Mouse (Mus musculus): ENCODE results near the gene Olfr430. TPM values are rescaled to one million over a fixed set of nuclear protein-coding genes. Genes with fewer than 3 reads are reported as not detected.
"Not testable (repeated sequence)": the region's sequence is repeated elsewhere in the genome, so short reads cannot be mapped to it uniquely, and the experiment has no call there.

The Olfr430 gene
- not detected for total RNA-seq (2022)

DNA sequence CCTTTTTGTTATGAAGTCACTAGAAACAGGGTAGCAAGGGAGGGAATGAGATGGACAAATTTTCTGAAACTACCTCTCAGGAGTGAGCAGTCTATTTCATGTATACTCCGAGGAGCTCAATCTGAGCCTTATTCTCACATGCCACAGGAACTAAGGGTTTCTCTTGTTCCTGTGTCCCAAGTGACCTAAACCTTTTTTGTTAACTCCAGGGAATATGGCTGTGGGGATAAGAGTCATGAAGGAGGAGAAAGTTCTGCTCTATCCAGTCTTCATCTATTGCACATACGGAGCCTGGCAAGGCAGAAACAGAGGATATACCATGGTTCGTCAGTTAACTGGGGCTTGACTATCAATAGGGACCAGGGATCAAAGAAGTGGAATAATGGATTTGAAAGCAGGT is at the start of gene Olfr430:
TSS of gene Olfr430 (plus strand) at position 301 of the 400 bp plus-strand sequence.
- no peak for DNase-seq (ENCODE audit: low spot score in 2 of 2)

GRCm38 (mm10) chr1:174031698-174032097 is 34.7 kb upstream of the Olfr430 start, which contains the start of gene Ifi205:
Gene Ifi205, minus strand, starts transcription at chr1:174031810.
- DNase-seq (ENCODE audit: low spot score in 2 of 2) = no peak

DNA sequence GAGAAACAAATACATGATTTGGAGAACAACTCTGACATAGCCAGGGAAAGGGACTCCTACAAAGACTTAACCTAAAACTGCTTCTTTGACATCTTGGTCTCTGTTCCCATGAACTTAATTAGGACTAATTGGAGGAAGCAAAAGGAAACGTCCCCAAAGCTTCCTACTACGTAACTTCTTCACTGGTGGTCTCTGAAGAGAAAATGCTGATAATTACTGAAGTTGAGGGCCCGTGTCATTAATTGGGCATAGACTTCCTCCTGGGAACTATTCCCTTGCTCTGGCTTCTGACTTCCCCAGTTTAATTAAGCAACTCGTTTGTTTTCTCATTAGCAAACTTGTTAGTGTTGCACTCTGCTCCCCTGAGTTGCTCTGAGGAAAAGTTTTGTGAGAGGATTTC is 30.6 kb upstream of the Olfr430 start:
- no peak for DNase-seq (ENCODE audit: low spot score in 2 of 2)

DNA sequence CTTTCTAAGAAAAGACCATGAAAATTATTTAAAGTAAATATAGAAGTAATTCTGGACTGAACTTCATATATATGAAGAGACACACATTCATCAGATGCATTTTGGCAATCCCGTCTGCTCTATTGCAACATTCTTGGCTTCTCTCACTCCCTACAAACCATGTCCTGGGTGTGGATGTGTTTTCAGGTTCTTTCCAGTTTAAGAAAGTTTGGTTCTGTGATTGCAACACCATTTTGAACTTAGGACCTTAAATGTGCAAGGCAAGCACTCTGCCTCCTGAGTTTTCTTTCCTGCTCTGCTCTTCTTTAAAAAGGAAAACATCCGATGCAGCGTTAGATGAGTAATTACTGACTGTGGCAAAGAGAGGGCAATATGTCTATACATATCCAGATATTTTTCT is 27.9 kb upstream of the Olfr430 start:
- DNase-seq (ENCODE audit: low spot score in 2 of 2) = no peak

DNA sequence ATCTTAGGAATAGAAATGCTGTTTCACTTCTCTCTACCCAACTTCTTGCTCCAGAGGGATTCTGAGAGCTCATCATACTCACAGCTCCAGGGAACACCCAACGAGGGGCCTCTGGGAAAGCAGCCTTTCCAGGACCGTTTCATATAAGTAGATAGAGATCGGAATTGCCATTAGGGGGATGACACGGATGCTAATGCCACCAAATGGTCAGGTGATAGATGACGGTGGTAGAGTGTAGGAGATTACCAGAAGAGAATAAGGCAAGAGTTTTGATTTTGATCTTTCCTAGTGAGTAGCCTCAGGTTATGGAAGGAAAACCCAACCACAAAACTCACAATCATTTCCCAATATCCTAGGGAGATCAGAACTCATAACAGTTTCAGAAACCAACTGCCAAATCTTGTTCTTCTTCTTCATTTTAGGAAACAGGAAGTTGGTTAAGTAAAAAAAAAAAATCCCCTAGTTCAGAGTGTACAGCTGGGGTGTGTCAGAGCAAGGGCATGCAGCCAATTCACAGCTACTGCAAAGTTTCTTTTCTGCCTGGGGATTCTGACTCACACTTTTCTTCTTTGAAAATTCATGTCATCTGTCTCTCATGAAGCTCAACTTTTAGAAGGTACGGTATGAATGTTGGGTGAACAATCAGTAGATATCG is 25.8 kb upstream of the Olfr430 start, which contains the start of gene Olfr433:
TSS of gene Olfr433 (plus strand) at position 183 of the 655 bp plus-strand sequence.
- DNase-seq (ENCODE audit: low spot score in 2 of 2) = no peak

- not testable (repeated sequence) for DNase-seq (ENCODE audit: low spot score in 2 of 2)
Measured at GRCm38 (mm10) chr1:174042091-174042884, 24.1 kb upstream of the Olfr430 start.

- no peak for DNase-seq (ENCODE audit: low spot score in 2 of 2)
Measured at GRCm38 (mm10) chr1:174044431-174044830, 22.0 kb upstream of the Olfr430 start.

- DNase-seq (ENCODE audit: low spot score in 2 of 2) = not testable (repeated sequence)
Measured at GRCm38 (mm10) chr1:174048227-174048626, 18.2 kb upstream of the Olfr430 start.

- DNase-seq (ENCODE audit: low spot score in 2 of 2) = no peak
Measured at GRCm38 (mm10) chr1:174048893-174049292, 17.5 kb upstream of the Olfr430 start, which contains the start of gene Olfr432. Gene Olfr432, plus strand, starts transcription at chr1:174049205.

DNA sequence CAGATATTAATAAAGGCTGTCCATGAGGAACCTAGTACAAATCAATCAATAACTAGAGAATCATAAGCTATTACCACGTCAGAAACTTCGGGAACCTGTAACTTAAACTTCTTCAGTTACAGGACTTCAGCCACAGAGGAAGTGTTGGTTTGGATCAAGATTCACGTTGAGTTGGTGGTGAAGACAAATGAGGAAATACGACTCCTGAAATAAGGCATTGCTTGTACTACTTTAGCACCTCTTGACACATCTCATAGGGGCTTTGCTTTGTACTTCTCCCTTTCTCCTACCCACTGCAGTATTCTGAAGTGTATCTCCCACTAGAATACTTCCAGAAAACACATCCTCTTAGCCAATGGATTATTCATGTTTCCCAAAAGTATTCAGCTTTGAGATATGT is 17.0 kb upstream of the Olfr430 start:
- not testable (repeated sequence) for DNase-seq (ENCODE audit: low spot score in 2 of 2)

GRCm38 (mm10) chr1:174050532-174050931 is 15.9 kb upstream of the Olfr430 start:
- no peak for DNase-seq (ENCODE audit: low spot score in 2 of 2)

DNA sequence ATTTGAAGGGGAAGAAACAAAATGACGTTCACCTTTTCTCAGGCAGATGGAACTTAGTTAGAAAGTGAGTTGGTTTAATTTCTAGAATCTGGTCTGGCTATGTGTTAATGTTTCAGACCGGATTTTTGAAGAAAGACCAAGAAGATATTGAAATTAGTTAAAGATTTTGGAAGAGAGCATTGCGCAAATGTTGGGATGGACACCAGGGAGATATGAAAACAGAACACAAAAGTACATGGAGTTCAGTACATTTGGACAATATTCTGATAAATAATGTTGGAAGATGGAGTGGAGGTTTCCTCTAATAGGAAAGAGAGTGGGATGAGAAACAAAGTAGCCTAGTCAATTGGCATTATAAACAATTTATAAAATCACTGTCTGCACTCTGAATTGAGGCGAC is 14.9 kb upstream of the Olfr430 start:
- DNase-seq (ENCODE audit: low spot score in 2 of 2) = no peak

DNA sequence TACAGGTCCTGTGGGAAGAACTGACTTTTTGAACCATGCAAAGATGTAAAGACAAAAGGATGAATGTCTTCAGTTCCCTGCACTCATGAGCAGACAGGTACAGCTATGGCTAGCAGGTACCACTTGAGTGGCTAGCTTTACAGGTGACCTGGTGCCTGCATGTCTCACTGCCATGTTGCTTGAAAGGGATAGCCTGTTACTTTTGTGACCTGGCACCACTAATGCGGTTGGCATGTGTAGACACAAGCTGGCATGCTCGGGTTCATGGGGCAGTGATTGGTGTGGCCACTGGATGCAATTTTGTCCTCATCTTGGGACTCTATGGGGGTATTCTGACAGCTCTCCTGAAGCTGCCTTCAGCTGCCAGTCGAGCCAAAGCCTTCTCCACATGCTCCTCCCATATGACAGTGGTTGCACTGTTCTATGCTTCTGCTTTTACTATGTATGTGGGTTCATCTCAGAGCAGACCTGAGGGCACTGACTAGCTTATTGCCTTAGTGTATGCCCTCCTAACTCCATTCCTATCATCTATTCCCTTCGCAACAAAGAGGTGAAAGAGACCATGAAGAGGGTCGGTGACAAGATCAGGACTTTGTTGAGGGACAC is 14.4 kb upstream of the Olfr430 start:
- no peak for DNase-seq (ENCODE audit: low spot score in 2 of 2)

- DNase-seq (ENCODE audit: low spot score in 2 of 2) = no peak
Measured at GRCm38 (mm10) chr1:174052981-174053380, 13.4 kb upstream of the Olfr430 start.

- no peak for DNase-seq (ENCODE audit: low spot score in 2 of 2)
Measured at GRCm38 (mm10) chr1:174055248-174055647, 11.2 kb upstream of the Olfr430 start.

DNA sequence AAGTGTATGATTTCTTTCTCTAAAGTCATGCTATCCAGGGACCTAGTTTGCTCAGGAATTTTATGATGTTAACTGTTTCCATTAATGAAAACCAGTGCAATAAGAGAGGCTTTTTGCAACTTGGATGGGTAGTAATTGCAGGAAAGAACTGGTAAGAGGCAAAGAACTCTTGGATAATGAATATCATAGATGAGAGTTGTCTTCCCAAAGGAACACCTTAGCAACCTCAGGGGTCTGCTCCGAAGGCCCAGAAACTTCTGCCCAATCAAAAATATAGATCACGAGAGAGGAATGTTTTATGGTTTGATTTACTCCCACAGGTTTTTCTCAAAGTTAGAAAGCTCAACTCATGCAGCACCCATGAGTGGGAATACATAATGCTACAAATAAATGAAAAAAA is 17.6 kb downstream of the Olfr430 start, which contains the start of gene Olfr429:
TSS of gene Olfr429 (plus strand) at position 301 of the 400 bp plus-strand sequence.
- DNase-seq (ENCODE audit: low spot score in 2 of 2) = no peak

- no peak for DNase-seq (ENCODE audit: low spot score in 2 of 2)
Measured at GRCm38 (mm10) chr1:174096591-174096990, 30.2 kb downstream of the Olfr430 start, which contains the start of gene Olfr427. Gene Olfr427, plus strand, starts transcription at chr1:174096891.

GRCm38 (mm10) chr1:174103735-174104134 is 37.3 kb downstream of the Olfr430 start:
- DNase-seq (ENCODE audit: low spot score in 2 of 2) = no peak

DNA sequence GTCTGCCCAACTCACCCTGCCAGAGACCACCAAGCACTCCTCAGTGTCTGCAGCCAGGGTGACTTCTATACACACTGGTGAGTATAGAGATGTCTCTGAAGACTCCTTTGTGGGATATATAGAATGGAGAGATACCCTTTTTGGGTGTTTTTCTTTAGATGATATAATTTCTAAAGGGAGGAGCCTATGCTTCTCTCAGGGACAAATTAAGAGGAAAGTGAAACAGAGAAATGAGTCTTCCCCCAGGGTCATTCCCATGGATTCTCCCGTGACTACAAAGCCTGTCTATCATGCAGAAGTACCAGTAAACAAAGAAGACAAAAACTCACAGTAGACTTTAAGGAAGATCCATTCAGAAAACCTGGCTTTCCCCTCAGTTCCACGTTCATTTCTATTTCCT is 54.7 kb downstream of the Olfr430 start, which contains the start of gene Olfr231:
TSS of gene Olfr231 (minus strand) at position 101 of the 400 bp plus-strand sequence.
- no peak for DNase-seq (ENCODE audit: low spot score in 2 of 2)

Measured in layer of hippocampus, adult 8-10 months (tissue).